Mouse (Mus musculus) olfactory bulb, adult 2 months (tissue): ENCODE results near the gene Atg14.

Experiments
- CTCF ChIP-seq: fragments of 200-500 bp; IDR thresholded peaks from 2 replicates; pipeline ENCODE4 v1.5.1; 2012; ENCODE audit warnings: low read depth, mild to moderate bottlenecking, low read length, moderate library complexity; ENCODE audit not compliant: insufficient read depth
- POLR2A ChIP-seq: fragments of 200-500 bp; IDR thresholded peaks from 2 replicates; pipeline ENCODE4 v1.6.1; 2012; ENCODE audit warnings: mild to moderate bottlenecking, low read depth, low read length, moderate library complexity; ENCODE audit not compliant: insufficient read depth

DNA sequence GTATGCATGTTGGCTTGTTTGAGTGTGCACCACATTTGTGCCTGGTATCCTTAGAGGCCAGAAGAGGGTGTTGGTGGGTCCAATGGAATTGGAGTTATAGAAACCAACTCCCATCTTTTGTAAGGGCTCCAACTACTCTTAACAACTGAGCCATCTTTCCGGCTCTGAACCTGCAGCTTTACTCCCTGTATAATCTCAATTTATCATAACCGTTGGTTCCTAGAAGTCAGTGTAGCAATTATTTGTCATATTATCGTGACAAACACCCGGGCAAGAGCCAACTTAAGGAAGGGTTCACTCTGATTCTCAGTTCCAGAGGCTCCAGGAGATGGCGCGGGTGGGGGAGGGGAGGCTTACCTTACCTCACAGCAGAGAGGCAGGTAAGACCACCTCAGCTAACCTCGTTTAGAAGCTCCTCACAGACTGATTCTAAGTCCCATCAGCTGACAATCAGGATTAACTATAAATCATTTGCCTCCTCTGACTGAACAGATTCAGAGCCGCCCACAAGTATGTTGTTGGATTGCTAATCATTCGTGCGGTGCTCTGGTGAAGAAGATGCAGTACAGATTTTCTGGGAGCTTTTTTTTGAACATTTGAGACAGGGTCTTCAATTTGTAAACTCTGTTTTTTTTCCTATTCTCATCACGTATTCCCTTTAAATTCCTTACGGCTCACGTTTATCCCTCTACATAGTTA is 49.5 kb downstream of the Atg14 start:
- no peak for TF ChIP-seq CTCF
- TF ChIP-seq POLR2A: no peak
